Mouse (Mus musculus) kidney, postnatal 25 days (tissue): ENCODE data around the gene Ranbp9.

Experiments used
- DNase-seq, 2 experiments: peaks; one replicate each; pipeline ENCODE4 v3.0.0; 2021; ENCODE audit warnings: mixed read lengths in 2 of 2

The Ranbp9 gene

DNA sequence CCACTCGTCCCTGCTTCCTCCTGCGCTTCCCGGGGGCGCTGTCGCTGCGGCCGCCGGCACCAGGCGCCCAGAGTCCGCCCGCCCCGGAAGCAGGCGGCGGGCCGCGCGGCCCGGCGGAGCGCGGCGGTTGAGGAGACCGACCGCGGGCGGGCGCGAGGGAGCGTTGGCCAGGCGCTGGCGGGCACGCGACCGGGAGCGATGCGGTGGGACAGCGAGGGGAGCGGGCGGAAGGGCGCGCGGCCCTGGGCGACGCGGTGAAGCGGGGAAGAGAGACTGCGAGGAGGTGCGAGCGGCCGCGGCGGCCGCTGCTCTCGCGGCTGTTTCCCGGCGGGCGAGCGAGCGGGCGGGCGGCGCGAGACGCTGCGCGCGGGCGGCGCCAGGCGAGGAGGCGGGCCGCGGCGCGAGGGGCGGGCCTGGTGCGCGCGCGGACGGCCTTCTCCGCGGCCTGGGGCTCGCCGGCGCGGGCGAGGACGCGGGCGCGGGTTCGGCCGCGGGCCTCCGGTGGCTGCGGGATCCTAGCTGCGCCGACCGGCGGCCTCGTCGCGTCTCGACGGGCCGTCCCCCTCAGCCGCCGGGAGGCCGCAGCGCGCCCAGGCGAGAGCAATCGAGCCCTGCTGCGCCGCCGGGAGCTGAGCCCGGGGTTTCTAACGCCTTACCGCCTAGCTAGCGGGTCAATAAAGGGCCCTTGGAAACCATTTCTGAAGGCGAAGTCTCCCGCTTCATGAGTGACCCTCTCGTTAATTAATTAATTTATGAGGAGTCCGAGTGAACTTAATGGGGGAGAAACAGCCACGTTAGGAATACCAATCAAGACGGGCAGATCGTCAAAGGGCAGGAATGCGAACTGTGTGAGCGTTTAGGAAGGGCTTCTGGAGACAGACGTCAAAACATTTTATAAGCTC lies at the start of gene Ranbp9:
TSS of gene Ranbp9 (minus strand) at position 326 of the 902 bp plus-strand sequence.
- peak; percentile 65 to 91 for DNase-seq

DNA sequence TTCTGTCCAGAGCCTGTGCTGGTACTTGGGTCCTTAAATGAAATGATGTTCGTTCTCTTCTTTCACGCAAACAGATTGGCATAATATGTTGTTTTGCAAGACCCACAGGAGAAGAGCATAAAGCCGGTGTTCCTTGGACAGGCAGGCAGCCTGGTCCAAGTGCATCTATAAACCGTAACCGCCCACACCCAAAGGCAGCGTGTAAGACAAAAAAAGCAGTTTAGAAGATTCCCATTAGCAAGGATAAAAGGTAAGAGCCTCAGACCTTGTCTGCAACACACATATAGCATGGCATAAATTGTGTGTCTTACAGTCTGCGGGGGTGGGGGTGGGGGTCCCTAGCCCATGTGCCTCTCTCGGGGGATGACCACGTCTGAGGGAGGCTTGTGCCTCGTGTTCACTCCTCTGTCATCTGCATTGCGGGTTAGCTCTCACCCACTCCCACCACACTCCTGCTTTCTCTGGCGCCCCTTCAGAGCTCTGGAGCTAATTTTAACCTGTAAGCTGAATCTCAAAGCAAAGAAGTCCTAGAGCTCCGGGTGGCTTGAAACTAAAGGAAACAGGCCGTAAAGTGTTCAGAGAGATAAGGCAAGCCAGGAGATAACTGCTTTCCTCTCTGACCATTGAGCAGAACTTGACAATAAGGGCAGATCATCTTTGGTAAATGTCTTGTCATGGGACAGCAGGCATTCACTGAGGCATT lies 49.2 kb upstream of the Ranbp9 start:
- no peak for DNase-seq

DNA sequence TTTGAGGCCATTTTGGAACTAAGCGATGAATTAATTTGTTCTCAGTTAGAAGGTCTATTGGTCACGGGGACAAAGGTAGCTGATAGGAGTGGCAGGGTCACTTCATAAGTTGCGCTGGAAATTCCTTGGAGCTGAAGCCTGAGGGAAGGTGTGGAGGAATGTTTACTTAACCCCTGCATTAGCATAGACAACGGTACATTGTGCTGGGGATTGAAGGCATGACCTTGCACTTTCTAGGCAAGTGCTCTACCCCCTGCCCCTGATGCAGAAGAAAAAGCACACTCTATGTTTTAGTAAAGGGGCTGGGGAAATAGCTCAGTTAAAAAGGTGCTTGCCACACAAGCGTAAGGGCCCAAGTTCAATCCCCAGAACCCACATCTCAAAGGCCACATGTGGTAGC lies 45.2 kb upstream of the Ranbp9 start:
- DNase-seq = no peak

DNA sequence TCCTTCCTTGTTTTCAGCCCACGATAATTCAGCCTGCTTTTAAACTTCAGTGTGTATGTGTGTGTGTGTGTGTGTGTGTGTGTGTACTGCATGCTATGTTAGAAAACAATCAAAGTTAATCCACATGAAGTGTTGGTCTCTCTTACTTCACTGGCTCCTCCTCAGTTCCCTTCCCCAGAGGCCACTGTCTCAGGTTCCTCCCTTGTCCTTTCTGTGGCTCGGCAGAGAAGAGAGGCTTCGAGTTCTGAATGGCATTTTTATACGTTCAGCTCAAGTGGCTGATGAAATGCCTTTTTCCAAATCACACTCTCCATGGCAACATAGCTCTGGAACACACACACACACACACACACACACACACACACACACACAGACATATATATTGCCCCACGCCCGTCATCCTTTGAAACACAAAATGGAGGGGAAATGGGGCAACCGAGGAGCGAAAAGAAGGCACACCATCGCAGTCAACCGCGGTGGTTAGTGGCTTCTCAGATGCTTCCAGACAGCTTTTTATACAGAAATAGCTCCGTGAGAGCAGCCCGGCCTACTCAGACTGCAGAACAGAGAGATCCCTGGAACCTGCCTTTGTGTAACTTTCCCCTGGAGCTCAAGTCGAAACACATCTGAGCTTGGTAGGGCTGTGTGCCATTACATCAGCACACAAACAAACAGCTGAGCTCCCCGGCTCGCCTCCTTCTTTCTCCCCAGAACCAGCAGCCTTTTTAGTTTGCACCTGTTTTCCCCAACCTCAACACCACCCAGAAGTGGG lies 44.5 kb upstream of the Ranbp9 start:
- no peak for DNase-seq

- DNase-seq = peak in 1 of 2 experiments; percentile 19
Measured at GRCm38 (mm10) chr13:43524491-43525362, 43.6 kb upstream of the Ranbp9 start.

- no peak for DNase-seq
Measured at GRCm38 (mm10) chr13:43523906-43524480, 42.9 kb upstream of the Ranbp9 start.

- DNase-seq = no peak
Measured at GRCm38 (mm10) chr13:43521940-43522339, 40.9 kb upstream of the Ranbp9 start.

- DNase-seq = no peak
Measured at GRCm38 (mm10) chr13:43519251-43519650, 38.2 kb upstream of the Ranbp9 start.

GRCm38 (mm10) chr13:43517371-43517770 lies 36.3 kb upstream of the Ranbp9 start:
- DNase-seq = no peak

DNA sequence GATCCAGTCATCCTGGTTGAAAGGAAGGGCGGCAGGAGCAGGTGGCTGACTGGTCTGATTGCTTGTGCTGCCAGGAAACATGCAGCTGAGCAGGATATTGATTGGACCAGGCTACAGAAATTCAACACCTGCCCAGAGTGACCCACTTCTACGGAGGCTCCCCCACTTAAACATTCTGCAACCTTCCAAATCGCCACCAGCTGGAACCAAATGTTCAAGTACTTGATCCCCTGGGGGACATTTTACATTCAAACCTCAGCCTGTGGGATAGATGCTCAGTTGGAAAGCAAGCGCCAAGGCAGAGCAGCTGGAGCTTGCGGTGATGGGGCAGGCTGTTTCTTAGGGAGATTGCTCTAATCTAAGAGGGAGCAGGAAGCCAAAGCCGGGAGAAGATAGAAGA lies 35.8 kb upstream of the Ranbp9 start:
- no peak for DNase-seq

GRCm38 (mm10) chr13:43516119-43516518 lies 35.0 kb upstream of the Ranbp9 start:
- no peak for DNase-seq

DNA sequence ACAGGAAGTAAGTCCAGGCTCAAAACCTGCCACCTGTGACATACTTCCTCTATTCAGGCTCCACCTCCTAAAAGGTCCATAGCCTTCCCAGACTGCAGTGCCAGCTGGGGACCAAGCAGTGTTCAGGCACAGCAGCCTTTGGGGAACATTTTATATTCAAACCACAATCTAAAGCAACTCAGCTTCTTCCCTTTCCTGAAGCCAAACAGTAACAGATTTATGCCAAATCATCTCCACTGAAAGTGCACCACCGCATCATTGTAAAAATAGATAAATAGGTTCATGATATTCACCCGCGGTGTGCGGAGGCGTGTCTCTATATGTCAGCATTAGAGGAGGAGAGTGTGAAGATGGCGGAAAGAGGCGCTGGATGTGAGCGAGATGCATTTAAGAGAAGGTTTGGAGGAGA lies 33.9 kb upstream of the Ranbp9 start:
- DNase-seq = no peak

GRCm38 (mm10) chr13:43512736-43513135 lies 31.7 kb upstream of the Ranbp9 start:
- DNase-seq = no peak

DNA sequence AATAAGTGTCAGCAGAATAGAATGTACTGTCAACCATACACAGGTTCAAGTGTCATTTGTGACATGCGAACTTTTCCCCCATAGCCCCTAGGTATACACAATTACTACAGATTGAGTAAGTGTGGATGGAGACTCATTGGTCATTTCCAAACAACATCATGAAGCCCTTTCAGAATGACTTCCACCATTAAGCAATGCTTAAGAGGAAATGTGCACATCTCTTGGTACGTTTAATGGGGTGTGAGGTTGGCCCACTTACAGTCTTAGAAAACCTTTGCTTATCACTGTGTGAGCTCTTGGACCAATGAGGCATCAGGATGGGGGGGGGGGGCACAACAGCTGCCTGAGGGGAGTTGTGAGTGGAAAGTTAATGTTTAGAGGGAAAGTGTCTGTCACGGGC lies 24.7 kb upstream of the Ranbp9 start:
- DNase-seq = no peak

DNA sequence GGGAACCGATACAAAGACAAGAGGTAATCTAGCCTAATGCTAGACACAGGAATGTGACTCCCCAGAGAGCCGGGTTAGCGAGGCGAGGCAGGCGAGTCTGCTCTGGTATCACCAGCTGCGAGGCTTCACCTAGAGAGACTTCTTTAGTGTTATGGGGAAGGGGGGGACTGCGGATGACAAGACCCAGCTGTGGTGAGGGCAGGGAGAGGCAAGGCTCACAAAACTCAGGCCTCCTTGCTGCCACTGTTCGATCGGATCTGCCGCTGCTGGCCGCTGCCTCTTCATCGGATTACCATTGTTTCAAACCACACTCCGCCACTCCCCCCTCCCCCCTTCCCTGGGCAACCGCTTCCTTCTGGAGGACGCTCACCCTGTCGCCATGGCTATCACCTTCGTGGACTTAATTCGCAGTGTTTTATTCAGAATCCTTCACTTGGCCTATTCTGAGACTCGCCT lies 22.3 kb upstream of the Ranbp9 start:
- peak; percentile 50 to 68 for DNase-seq

- DNase-seq = no peak
Measured at GRCm38 (mm10) chr13:43501601-43502000, 20.5 kb upstream of the Ranbp9 start.

GRCm38 (mm10) chr13:43500483-43500850 lies 19.4 kb upstream of the Ranbp9 start:
- no peak for DNase-seq

DNA sequence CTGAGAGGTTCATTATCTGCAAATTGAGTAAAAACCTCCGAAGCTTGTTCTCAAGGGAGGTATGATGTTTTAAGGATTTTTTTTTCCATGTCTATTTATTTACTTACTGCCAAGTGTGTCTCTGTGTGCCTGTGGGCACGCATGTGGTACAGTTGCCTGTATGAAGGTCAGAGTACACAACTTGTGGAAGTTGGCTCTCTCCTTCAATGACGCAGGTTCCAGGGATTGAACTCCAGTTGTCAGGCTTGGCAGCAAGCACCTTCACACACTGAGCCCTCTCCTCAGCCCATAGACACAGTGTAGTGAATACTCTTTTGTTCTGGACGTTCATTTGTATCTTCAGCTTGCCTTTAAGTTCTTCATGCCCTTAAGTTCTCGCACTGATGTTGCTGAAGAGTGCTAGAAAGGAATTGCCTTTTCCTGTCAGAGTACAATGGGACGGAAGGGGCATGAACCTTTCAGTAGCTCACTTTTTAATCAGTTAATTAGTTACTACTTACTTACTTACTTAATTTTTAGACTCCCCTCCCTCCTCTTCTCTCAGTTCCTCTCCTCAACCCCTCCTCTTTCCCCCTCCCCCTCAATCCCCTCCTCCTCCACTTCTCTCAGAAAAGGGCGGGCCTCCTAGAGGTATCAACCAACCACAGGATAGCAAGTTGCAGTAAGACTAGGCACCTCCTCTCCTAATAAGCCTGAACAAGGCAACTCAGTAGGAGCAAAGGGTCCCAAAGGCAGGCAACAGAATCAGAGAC lies 18.8 kb upstream of the Ranbp9 start:
- no peak for DNase-seq

- DNase-seq = peak; percentile 57 to 79
Measured at GRCm38 (mm10) chr13:43498849-43499248, 17.8 kb upstream of the Ranbp9 start.

- DNase-seq = no peak
Measured at GRCm38 (mm10) chr13:43497769-43498168, 16.7 kb upstream of the Ranbp9 start.

- DNase-seq = no peak
Measured at GRCm38 (mm10) chr13:43496660-43497059, 15.6 kb upstream of the Ranbp9 start.
